Mouse (Mus musculus): Measurements from ENCODE around the gene Wfdc13. TPM values are rescaled to one million over a fixed set of nuclear protein-coding genes. Genes with fewer than 3 reads are reported as not detected.
A peak's percentile ranks its signal among the peaks of the same experiment; 100 is the strongest.
"Not testable (repeated sequence)": the region's sequence is repeated elsewhere in the genome, so short reads cannot be mapped to it uniquely, and the experiment has no call there.

Gene Wfdc13
- polyA plus RNA-seq, 1 experiment = not detected

GRCm38 (mm10) chr2:164705991-164706390, 21.1 kb downstream of the Wfdc13 start:
- H3K4me3 ChIP-seq (ENCODE audit: insufficient read depth, low read length) = no peak overlapping the region
- H3K27ac ChIP-seq (ENCODE audit: insufficient read depth, low read depth, low read length) = no peak overlapping the region
- no peak for TF ChIP-seq CTCF (IDR thresholded peaks at IDR 0.05; ENCODE audit: low read depth, low read length)
- TF ChIP-seq POLR2A (IDR thresholded peaks at IDR 0.05; ENCODE audit: borderline replicate concordance, low read depth, low read length) = no peak
- no peaks in the 10 kb centered on the region for H3K4me1 ChIP-seq (ENCODE audit: control insufficient read depth, insufficient read depth, low read length)

DNA sequence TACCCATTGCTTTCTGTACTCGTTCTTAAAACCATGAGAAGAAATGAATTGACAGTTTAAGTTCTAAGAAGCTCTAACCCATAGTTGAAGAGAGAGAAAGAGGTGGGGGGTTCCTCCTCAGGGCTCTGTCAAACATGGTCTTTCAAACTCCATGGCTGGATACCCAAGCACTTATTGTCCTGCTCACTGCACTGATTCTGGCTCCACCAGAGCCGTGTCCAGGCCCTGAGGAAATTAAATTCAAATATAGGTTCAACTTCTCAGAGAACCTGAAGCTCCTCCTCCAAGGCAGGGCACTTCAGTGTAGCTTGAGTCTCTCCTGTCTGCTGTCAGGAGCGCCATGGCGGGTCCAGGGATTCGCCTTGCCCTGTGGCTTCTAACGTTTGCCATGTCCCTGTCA, 30.1 kb downstream of the Wfdc13 start, which contains the start of gene Spint5:
Gene Spint5, plus strand, starts transcription at position 301 of the 400 bp plus-strand sequence.
- Histone ChIP-seq H3K27ac (ENCODE audit: insufficient read depth, low read depth, low read length) (no peak within 1 kb of the TSS), H3K4me1 (ENCODE audit: control insufficient read depth, insufficient read depth, low read length) (no peaks in the 10 kb centered on the region), H3K4me3 (ENCODE audit: insufficient read depth, low read length) (no peak within 1 kb of the TSS)
- TF ChIP-seq POLR2A (IDR thresholded peaks at IDR 0.05; ENCODE audit: borderline replicate concordance, low read depth, low read length) = no peak
- no peak for TF ChIP-seq CTCF (IDR thresholded peaks at IDR 0.05; ENCODE audit: low read depth, low read length)

DNA sequence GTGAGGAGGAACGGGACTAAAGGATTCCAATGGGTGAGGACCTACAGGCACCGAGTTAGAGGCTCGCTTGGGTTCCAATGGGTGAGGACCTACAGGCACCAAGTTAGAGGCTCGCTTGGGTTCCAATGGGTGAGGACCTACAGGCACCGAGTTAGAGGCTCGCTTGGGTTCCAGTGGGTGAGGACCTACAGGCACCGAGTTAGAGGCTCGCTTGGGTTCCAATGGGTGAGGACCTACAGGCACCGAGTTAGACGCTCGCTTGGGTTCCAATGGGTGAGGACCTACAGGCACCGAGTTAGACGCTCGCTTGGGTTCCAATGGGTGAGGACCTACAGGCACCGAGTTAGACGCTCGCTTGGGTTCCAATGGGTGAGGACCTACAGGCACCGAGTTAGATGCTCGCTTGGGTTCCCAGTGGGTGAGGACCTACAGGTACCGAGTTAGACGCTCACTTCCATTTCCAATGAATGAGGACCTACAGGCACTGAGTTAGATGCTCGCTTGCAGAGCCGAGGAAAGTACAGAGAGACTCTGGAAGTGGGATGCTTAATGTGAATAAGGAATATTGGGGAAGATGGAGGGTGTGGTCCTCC, 31.4 kb downstream of the Wfdc13 start:
- not testable (repeated sequence) for H3K27ac ChIP-seq (ENCODE audit: insufficient read depth, low read depth, low read length); H3K4me3 ChIP-seq (ENCODE audit: insufficient read depth, low read length); H3K4me1 ChIP-seq (ENCODE audit: control insufficient read depth, insufficient read depth, low read length)

DNA sequence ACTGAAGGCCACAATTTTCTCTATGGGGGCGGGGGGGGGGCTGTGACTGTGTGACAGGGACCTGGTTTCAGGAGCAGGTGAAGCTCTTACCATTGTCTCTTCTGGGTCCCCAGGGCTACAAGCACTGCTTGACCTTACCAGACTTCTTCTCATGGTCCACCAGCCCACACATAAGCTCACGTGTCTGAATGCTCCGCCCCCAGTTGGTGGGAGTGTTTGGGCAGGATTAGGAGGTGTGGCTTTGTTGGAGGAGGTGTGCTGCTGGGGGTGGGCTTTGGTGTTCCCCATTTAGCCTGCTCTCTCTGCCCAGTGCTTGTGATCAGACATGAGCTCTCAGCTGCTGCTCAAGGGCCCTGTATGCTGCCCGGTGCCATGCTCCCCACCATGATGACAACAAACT, 38.4 kb downstream of the Wfdc13 start:
- no peaks in the 10 kb centered on the region for H3K4me1 ChIP-seq (ENCODE audit: control insufficient read depth, insufficient read depth, low read length)
- no peak overlapping the region for H3K4me3 ChIP-seq (ENCODE audit: insufficient read depth, low read length)
- TF ChIP-seq POLR2A (IDR thresholded peaks at IDR 0.05; ENCODE audit: borderline replicate concordance, low read depth, low read length) (no peak), CTCF (IDR thresholded peaks at IDR 0.05; ENCODE audit: low read depth, low read length) (no peak)
- H3K27ac ChIP-seq (ENCODE audit: insufficient read depth, low read depth, low read length) = no peak overlapping the region

- Histone ChIP-seq H3K4me3 (ENCODE audit: insufficient read depth, low read length) (no peak overlapping the region), H3K27ac (ENCODE audit: insufficient read depth, low read depth, low read length) (no peak overlapping the region), H3K4me1 (ENCODE audit: control insufficient read depth, insufficient read depth, low read length) (no peaks in the 10 kb centered on the region)
- peak; percentile 73 for TF ChIP-seq CTCF (IDR thresholded peaks at IDR 0.05; ENCODE audit: low read depth, low read length)
- no peak for TF ChIP-seq POLR2A (IDR thresholded peaks at IDR 0.05; ENCODE audit: borderline replicate concordance, low read depth, low read length)
Observed at GRCm38 (mm10) chr2:164725895-164726619, 41.1 kb downstream of the Wfdc13 start.

DNA sequence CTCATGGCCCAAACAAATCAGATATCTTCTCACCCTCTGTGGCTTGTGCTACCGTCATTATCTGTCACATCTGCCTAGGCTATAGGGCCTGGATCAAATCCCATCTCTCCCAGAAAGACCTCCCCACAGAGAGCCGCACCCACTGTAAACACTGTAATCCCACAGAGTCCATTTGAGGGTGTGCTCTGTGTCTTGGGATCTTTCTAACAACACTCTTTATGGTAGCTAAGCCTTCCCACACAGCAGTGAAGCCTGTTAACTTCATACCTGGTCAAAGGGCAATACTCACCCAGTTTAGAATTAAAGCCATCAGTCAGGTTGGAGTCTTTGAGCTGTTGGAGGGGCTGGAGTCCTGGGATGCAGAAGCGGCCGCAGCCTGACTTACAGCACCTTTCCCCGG, 46.8 kb downstream of the Wfdc13 start:
- no peak overlapping the region for H3K4me3 ChIP-seq (ENCODE audit: insufficient read depth, low read length)
- no peaks in the 10 kb centered on the region for H3K4me1 ChIP-seq (ENCODE audit: control insufficient read depth, insufficient read depth, low read length)
- no peak overlapping the region for H3K27ac ChIP-seq (ENCODE audit: insufficient read depth, low read depth, low read length)
- TF ChIP-seq CTCF (IDR thresholded peaks at IDR 0.05; ENCODE audit: low read depth, low read length) (no peak), POLR2A (IDR thresholded peaks at IDR 0.05; ENCODE audit: borderline replicate concordance, low read depth, low read length) (no peak)

DNA sequence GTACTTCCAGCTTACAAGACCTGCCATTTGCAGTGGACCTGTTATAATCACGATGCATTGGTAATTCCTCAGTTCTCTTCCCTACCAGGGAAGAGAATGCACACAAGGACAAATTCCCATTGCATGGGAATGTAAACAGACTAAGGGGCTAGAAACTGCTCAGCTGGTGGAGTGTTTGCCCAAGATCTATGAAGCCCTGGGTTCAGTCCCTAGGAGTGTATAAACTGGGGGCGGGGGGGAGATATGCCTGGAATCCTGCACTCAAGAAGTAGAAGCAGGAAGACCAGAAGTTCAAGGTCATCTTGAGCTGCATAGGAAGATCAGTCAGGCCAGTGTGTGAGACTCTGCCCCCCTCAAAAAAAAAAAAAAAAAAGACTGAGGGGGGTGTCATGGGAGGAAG, 48.4 kb downstream of the Wfdc13 start:
- TF ChIP-seq CTCF (IDR thresholded peaks at IDR 0.05; ENCODE audit: low read depth, low read length) = no peak
- no peak for TF ChIP-seq POLR2A (IDR thresholded peaks at IDR 0.05; ENCODE audit: borderline replicate concordance, low read depth, low read length)
- no peaks in the 10 kb centered on the region for H3K4me1 ChIP-seq (ENCODE audit: control insufficient read depth, insufficient read depth, low read length)
- no peak overlapping the region for H3K27ac ChIP-seq (ENCODE audit: insufficient read depth, low read depth, low read length)

GRCm38 (mm10) chr2:164734839-164735238, 49.9 kb downstream of the Wfdc13 start:
- H3K27ac ChIP-seq (ENCODE audit: insufficient read depth, low read depth, low read length) = no peak overlapping the region
- TF ChIP-seq CTCF (IDR thresholded peaks at IDR 0.05; ENCODE audit: low read depth, low read length) (no peak), POLR2A (IDR thresholded peaks at IDR 0.05; ENCODE audit: borderline replicate concordance, low read depth, low read length) (no peak)
- no peaks in the 10 kb centered on the region for H3K4me1 ChIP-seq (ENCODE audit: control insufficient read depth, insufficient read depth, low read length)
- H3K4me3 ChIP-seq (ENCODE audit: insufficient read depth, low read length) = no peak overlapping the region

More for the DNA sequence above, 48.4 kb downstream of the Wfdc13 start:
- no peak overlapping the region for H3K4me3 ChIP-seq (ENCODE audit: insufficient read depth, low read length)

DNA sequence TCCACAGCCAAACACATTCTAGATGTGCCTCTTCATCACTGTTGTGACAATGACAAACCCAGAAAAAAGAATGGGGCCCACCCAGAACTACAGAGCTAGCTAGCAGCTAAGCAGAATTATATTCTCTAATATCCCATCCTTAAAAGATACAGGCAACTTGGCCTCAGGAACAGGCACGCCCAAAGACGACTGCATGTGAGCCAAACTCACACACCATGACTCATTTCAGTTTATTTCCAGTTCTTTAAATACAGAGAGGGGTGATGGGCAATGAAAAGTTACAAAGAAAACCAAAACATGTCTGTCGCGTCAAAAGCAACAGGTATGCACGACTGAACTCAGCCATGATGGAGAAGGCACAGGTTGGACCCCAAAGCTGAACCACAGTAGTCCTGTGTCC, 50.5 kb downstream of the Wfdc13 start:
- TF ChIP-seq CTCF (IDR thresholded peaks at IDR 0.05; ENCODE audit: low read depth, low read length) = no peak
- no peak for TF ChIP-seq POLR2A (IDR thresholded peaks at IDR 0.05; ENCODE audit: borderline replicate concordance, low read depth, low read length)
- Histone ChIP-seq H3K4me1 (ENCODE audit: control insufficient read depth, insufficient read depth, low read length) (no peaks in the 10 kb centered on the region), H3K4me3 (ENCODE audit: insufficient read depth, low read length) (no peak overlapping the region), H3K27ac (ENCODE audit: insufficient read depth, low read depth, low read length) (no peak overlapping the region)

Other genes starting within 250 kb of the Wfdc13 start
- 125 and 132 TPM in 2 replicates for gene Sdc4, start 241.2 kb upstream of the Wfdc13 start, polyA plus RNA-seq (2012; ENCODE audit: insufficient read depth, insufficient read length, missing spikeins)
- gene Sys1, start 228.1 kb upstream of the Wfdc13 start, polyA plus RNA-seq (2012; ENCODE audit: insufficient read depth, insufficient read length, missing spikeins) = 33.3 and 33.9 TPM in 2 replicates
- not detected in 2 replicates for gene Gm20458, start 224.1 kb upstream of the Wfdc13 start, polyA plus RNA-seq (2012; ENCODE audit: insufficient read depth, insufficient read length, missing spikeins)
- gene Trp53tg5, start 211.4 kb upstream of the Wfdc13 start, polyA plus RNA-seq (2012; ENCODE audit: insufficient read depth, insufficient read length, missing spikeins) = not detected in 2 replicates
- gene Dbndd2, start 199.0 kb upstream of the Wfdc13 start, polyA plus RNA-seq (2012; ENCODE audit: insufficient read depth, insufficient read length, missing spikeins) = 67.6 and 75.8 TPM in 2 replicates
- 58.5 and 80.9 TPM in 2 replicates for gene Pigt, start 187.6 kb upstream of the Wfdc13 start, polyA plus RNA-seq (2012; ENCODE audit: insufficient read depth, insufficient read length, missing spikeins)
- not detected in 2 replicates for gene Wfdc2, start 122.7 kb upstream of the Wfdc13 start, polyA plus RNA-seq (2012; ENCODE audit: insufficient read depth, insufficient read length, missing spikeins)
- not detected in 2 replicates for gene Spint3, start 111.6 kb upstream of the Wfdc13 start, polyA plus RNA-seq (2012; ENCODE audit: insufficient read depth, insufficient read length, missing spikeins)
- not detected in 2 replicates for gene Wfdc6a, start 99.7 kb upstream of the Wfdc13 start, polyA plus RNA-seq (2012; ENCODE audit: insufficient read depth, insufficient read length, missing spikeins)
- not detected in 2 replicates for gene Eppin, start 91.5 kb upstream of the Wfdc13 start, polyA plus RNA-seq (2012; ENCODE audit: insufficient read depth, insufficient read length, missing spikeins)
- not detected in 2 replicates for gene Wfdc6b, start 71.6 kb upstream of the Wfdc13 start, polyA plus RNA-seq (2012; ENCODE audit: insufficient read depth, insufficient read length, missing spikeins)
- not detected in 2 replicates for gene Wfdc8, start 71.5 kb upstream of the Wfdc13 start, polyA plus RNA-seq (2012; ENCODE audit: insufficient read depth, insufficient read length, missing spikeins)
- gene Wfdc16, start 46.3 kb upstream of the Wfdc13 start, polyA plus RNA-seq (2012; ENCODE audit: insufficient read depth, insufficient read length, missing spikeins) = not detected in 2 replicates
- not detected in 2 replicates for gene Wfdc10, start 29.1 kb upstream of the Wfdc13 start, polyA plus RNA-seq (2012; ENCODE audit: insufficient read depth, insufficient read length, missing spikeins)
- not detected in 2 replicates for gene Wfdc9, start 28.5 kb upstream of the Wfdc13 start, polyA plus RNA-seq (2012; ENCODE audit: insufficient read depth, insufficient read length, missing spikeins)
- not detected in 2 replicates for gene Wfdc11, start 11.0 kb upstream of the Wfdc13 start, polyA plus RNA-seq (2012; ENCODE audit: insufficient read depth, insufficient read length, missing spikeins)
- gene Spint4, start 13.4 kb downstream of the Wfdc13 start, polyA plus RNA-seq (2012; ENCODE audit: insufficient read depth, insufficient read length, missing spikeins) = not detected in 2 replicates
- gene Spint5, start 30.2 kb downstream of the Wfdc13 start, polyA plus RNA-seq (2012; ENCODE audit: insufficient read depth, insufficient read length, missing spikeins) = not detected in 2 replicates
- not detected in 2 replicates for gene Wfdc3, start 60.8 kb downstream of the Wfdc13 start, polyA plus RNA-seq (2012; ENCODE audit: insufficient read depth, insufficient read length, missing spikeins)
- 33.4 and 33.7 TPM in 2 replicates for gene Dnttip1, start 60.9 kb downstream of the Wfdc13 start, polyA plus RNA-seq (2012; ENCODE audit: insufficient read depth, insufficient read length, missing spikeins)
- 93.9 and 99.8 TPM in 2 replicates for gene Ube2c, start 84.8 kb downstream of the Wfdc13 start, polyA plus RNA-seq (2012; ENCODE audit: insufficient read depth, insufficient read length, missing spikeins)
- 0.80 TPM in 1 of 2 replicates, not detected in the other for gene Tnnc2, start 94.9 kb downstream of the Wfdc13 start, polyA plus RNA-seq (2012; ENCODE audit: insufficient read depth, insufficient read length, missing spikeins)
- gene Snx21, start 100.7 kb downstream of the Wfdc13 start, polyA plus RNA-seq (2012; ENCODE audit: insufficient read depth, insufficient read length, missing spikeins) = 14.6 and 20.3 TPM in 2 replicates
- 26.8 and 27.6 TPM in 2 replicates for gene Acot8, start 119.8 kb downstream of the Wfdc13 start, polyA plus RNA-seq (2012; ENCODE audit: insufficient read depth, insufficient read length, missing spikeins)
- 5.0 and 7.3 TPM in 2 replicates for gene Zswim3, start 120.0 kb downstream of the Wfdc13 start, polyA plus RNA-seq (2012; ENCODE audit: insufficient read depth, insufficient read length, missing spikeins)
- gene Zswim1, start 137.6 kb downstream of the Wfdc13 start, polyA plus RNA-seq (2012; ENCODE audit: insufficient read depth, insufficient read length, missing spikeins) = 5.7 and 5.8 TPM in 2 replicates
- gene Spata25, start 143.4 kb downstream of the Wfdc13 start, polyA plus RNA-seq (2012; ENCODE audit: insufficient read depth, insufficient read length, missing spikeins) = 1.4 TPM in 1 of 2 replicates, not detected in the other
- gene Ctsa, start 147.8 kb downstream of the Wfdc13 start, polyA plus RNA-seq (2012; ENCODE audit: insufficient read depth, insufficient read length, missing spikeins) = 632 and 760 TPM in 2 replicates
- gene Neurl2, start 148.3 kb downstream of the Wfdc13 start, polyA plus RNA-seq (2012; ENCODE audit: insufficient read depth, insufficient read length, missing spikeins) = 21.0 and 25.4 TPM in 2 replicates
- gene Pltp, start 172.6 kb downstream of the Wfdc13 start, polyA plus RNA-seq (2012; ENCODE audit: insufficient read depth, insufficient read length, missing spikeins) = 1,260 and 1,371 TPM in 2 replicates
- 27.1 and 27.6 TPM in 2 replicates for gene Pcif1, start 194.2 kb downstream of the Wfdc13 start, polyA plus RNA-seq (2012; ENCODE audit: insufficient read depth, insufficient read length, missing spikeins)
- gene Zfp335, start 226.7 kb downstream of the Wfdc13 start, polyA plus RNA-seq (2012; ENCODE audit: insufficient read depth, insufficient read length, missing spikeins) = 14.0 and 14.5 TPM in 2 replicates

Measured in bone marrow macrophage, adult 2 months (primary cell).